Mouse (Mus musculus) layer of hippocampus, adult 2 months (tissue): ENCODE measurements around the gene Sdk1. TPM values are rescaled to one million over a fixed set of nuclear protein-coding genes. Genes with fewer than 3 reads are reported as not detected.

Experiments
- DNase-seq, 2 experiments: peaks; one replicate each; pipeline ENCODE4 v3.0.0; 2022; ENCODE audit warnings: low spot score in 2 of 2
- H3K27ac ChIP-seq: fragments of 200-600 bp; 2 replicates; pipeline ENCODE4 v1.8.1; 2022
- H3K4me3 ChIP-seq: fragments of 200-600 bp; 2 replicates; pipeline ENCODE4 v1.8.1; 2022; ENCODE audit warnings: mild to moderate bottlenecking
- CTCF ChIP-seq: fragments of 200-600 bp; conservative IDR thresholded peaks from 2 replicates; pipeline ENCODE4 v1.8.1; 2022; ENCODE audit warnings: antibody characterized with exemption, mild to moderate bottlenecking, moderate library complexity
- total RNA-seq, 2 experiments: library from RNA; stranded (reverse); gene quantifications; 2 replicates each; pipeline ENCODE4 v1.2.3; 2021

The Sdk1 gene
- total RNA-seq, 2 experiments from 2014 or later = 6.3 to 8.9 TPM

DNA sequence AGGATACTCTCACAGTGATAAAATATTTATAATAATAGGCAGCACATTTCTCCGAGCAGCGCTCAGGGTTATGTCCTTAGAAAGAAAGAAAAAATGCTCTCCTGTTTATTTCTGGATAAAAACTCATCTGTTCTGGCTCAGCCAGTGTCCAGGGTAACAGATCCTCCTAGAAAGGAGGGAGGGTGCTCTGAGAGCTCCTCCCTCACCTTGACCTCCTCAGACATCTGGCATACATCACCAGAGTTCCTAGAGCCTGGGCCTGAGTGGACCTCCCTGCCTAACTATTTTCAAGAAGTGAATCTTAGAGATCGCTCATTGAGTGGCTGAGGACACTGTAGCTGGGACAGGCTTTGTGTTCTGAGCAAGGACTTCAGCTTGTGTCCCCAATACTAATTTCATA, 760.7 kb downstream of the Sdk1 start:
- DNase-seq = no peak
- no peak overlapping the region for H3K27ac ChIP-seq
- TF ChIP-seq CTCF = no peak
- H3K4me3 ChIP-seq = no peak overlapping the region

DNA sequence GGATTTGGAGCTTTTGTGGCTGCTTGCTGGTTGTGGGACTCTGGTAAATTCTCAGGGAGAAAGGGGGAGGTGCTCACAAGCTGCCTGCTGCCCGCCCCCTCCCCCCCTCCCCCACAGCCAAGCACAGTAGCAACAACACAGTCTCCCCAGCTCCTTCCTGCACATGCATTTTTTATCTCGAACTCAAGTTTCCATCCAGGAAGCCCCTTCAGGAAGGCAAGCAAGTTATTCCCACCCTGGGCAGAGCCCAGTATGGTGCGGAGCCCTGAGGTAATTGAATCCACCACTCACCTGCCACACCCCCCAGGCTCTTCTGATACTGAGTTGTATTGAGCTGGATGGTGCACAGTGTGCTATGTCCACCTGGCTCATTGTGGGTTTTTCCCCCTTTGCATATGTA, 768.9 kb downstream of the Sdk1 start:
- no peak for TF ChIP-seq CTCF
- Histone ChIP-seq H3K4me3 (no peak overlapping the region), H3K27ac (no peak overlapping the region; the same call in 1 of the 2 replicates)
- DNase-seq = no peak

DNA sequence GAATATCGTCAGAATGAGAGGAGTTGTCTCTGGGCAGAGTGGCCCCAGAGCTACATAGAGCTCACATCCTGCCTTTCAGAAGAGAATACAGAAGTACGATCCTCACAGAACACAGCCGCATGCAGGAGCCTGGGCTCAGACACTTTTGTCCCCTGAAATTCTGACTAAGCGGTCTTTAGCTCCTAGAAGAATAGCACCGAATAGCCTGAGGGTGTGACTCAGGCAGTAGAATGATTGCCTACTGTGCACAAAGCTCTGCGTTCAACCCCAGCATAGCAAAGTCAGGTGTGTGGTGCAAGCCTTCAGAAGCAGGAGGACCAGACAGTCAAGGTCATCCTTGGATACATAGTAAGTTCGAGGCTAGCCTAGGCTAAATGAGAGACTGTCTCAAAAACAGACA, 775.7 kb downstream of the Sdk1 start:
- DNase-seq = no peak
- no peak for TF ChIP-seq CTCF

DNA sequence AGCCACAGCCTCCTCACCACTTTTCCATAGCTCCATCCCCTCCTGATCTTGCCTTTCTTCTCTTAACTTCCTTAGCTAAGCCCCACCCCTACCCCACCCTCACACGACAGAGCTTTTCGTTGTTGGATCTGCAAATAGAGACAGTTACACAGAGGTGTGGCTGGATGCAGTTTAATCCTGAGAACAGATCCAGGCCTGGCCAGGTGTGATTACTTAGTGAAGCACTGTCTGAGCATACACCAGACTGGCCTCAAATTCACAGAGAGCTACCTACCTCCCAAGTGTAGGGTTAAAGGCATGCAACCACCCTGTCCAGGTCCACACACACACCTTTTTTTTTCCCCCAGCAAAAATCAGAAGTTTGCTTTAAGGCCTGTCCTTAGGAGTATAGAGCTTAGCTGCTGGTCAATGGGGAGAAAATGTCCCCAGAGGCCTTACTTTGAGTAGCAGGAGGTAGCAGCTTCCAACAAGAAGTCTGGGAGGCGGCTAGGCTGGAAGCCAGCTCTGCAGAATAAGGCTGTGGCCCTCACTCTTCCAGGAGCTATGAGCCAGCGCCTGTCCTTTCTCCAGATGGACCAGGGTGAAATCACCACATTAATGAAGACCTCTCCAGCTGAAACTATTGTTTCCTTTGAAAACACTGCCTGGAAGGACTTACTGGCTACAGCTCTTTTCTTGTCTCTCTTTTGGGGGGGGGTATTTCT, 781.7 kb downstream of the Sdk1 start:
- Histone ChIP-seq H3K4me3 (no peak overlapping the region), H3K27ac (no peak overlapping the region)
- no peak for DNase-seq
- TF ChIP-seq CTCF = no peak

More for the DNA sequence above, 775.7 kb downstream of the Sdk1 start:
- no peak overlapping the region for H3K27ac ChIP-seq
- no peak overlapping the region for H3K4me3 ChIP-seq

DNA sequence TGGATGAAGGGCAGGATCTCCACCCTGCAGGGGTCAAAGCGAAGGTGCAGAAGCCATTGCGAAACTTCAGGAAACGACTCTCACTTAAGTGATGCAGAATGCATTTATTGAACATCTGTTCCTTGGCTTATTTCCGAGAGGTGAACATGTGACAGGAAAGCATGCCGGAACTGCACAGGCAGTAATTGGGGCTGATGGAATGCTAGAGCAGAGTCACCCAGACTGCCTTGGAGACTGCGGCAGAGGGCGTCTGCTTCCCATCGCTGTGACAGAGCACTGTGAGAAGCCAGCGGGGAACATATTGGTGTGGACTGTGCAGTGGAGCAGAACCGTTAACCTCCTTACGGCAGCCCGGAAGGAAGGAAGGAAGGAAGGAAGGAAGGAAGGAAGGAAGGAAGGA, 783.2 kb downstream of the Sdk1 start:
- TF ChIP-seq CTCF = 0 out of 2 replicates have a peak, but pooled peaks have one; percentile 14

DNA sequence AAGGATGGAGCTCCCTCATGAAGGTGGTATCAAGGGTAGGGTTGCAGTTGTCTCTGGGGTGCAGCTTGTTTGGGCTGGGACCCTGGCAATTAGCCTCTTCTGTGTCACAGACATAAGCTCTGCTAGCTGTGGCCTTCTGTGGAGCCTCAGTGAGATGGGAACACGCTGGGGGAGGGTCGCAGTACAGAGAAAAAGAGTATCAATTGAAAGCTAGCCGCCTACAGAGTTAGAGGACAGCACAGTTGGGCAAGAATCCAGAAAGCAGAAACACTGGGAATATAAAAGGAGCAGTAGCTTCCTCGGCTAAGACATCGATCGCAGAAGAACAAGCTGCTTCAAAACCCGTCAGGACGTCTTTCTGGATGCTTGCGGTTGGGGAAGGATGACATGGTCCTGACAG, 795.2 kb downstream of the Sdk1 start:
- no peak for TF ChIP-seq CTCF
- H3K4me3 ChIP-seq = no peak overlapping the region
- H3K27ac ChIP-seq = no peak overlapping the region
- peak in 1 of 2 experiments; percentile 13 for DNase-seq

More for the DNA sequence above, 783.2 kb downstream of the Sdk1 start:
- no peak for DNase-seq
- no peak overlapping the region for H3K27ac ChIP-seq
- no peak overlapping the region for H3K4me3 ChIP-seq

DNA sequence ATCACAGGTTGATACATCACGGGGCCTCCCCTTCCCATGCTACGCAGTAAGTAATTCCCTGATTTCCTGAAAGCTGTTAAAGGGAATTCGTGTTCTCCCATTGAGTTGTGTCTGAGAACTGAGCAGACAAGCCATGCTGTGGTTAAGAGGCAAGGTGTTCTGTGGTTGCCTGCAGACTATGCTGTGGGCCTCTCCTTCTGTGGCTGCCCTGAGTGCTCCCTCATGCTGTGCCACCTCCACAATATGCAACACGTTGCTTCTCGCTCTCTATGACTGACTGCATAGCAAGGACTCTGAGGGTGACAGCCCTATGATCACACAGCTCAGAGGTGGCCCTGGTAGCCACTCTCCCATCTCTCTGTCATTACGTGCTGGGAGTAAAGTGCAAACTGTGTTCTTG, 797.9 kb downstream of the Sdk1 start:
- no peak for TF ChIP-seq CTCF
- Histone ChIP-seq H3K4me3 (no peak overlapping the region), H3K27ac (no peak overlapping the region)
- no peak for DNase-seq

DNA sequence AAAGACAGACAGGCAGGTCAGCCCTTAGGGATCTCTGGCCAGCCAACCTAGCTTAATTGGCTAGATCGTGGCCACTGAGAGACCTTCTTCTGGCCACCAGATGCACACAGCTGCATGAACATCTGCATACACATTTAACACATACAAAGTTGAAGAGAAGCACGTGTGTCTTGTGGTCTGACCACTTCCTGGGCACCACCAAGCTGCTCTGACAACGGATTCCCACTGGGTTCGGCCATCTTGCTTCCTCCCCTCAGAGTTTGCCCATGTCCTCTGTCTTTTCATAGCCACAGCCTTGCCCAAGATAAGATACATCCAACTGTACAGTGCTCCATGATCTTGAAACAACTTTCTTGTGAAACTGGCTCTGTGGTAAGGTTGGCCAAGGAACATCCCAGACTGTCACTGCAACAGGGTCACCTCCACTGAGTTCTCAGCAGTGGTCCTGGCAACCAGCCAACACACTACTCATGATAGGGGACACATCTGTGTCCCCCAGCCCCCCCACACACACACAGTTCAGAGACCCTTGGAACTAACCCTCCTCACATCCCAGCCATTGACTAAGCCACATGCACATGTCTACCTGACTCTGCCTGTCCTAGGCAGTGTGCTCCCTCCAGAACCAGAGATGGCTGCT, 798.7 kb downstream of the Sdk1 start:
- DNase-seq = no peak
- no peak overlapping the region for H3K27ac ChIP-seq
- no peak overlapping the region for H3K4me3 ChIP-seq
- no peak for TF ChIP-seq CTCF

DNA sequence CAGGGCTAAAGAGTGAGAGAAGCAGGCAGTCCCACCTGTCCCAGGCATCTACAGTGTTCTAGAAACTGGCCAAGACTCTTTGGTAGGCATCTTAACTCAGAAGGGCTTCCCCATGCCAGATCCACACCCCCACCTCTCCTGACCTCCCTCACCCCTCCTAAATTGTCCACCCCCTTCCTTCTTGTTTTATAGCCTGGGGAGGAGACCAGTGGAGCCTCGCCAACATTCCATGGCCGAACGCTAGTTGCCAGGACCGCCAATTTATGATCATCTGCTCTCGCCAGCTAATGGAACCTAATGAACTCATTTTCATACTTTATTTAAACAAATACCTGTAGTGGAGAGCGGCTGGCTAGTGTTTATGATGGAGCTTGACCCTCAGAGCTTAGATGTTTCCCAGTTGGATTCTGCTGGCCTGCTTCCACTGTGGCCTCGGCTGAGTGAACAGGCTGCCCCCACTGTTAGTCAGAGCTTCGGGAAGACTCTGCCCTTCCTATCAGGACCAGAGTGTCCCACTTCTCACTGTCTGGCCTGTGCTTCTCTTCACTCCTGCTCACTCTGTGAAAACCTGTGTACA, 800.0 kb downstream of the Sdk1 start:
- H3K27ac ChIP-seq = no peak overlapping the region
- no peak overlapping the region for H3K4me3 ChIP-seq
- no peak for TF ChIP-seq CTCF
- no peak for DNase-seq

DNA sequence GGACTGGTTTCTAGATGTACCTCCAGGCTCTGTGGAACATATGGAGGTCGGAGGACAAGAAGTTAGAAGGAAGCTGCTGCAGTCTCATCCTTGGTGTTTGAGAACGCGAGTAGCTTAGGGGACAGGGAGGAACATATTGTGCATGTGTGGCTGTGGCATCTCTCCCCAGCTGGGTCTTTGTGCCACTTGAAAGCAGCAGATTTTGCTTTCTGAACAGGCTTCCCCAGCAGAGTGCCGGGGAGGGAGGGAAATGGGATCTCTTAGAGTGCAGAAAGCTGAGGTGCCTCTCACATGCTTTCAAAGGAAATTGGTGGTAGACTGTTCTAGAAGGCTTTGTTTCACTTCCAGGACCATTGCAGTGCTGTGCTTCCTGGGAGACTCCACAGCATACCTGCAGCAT, 820.5 kb downstream of the Sdk1 start:
- TF ChIP-seq CTCF = no peak
- Histone ChIP-seq H3K27ac (no peak overlapping the region; the same call in 1 of the 2 replicates), H3K4me3 (no peak overlapping the region)
- peak; percentile 15 to 30 for DNase-seq

DNA sequence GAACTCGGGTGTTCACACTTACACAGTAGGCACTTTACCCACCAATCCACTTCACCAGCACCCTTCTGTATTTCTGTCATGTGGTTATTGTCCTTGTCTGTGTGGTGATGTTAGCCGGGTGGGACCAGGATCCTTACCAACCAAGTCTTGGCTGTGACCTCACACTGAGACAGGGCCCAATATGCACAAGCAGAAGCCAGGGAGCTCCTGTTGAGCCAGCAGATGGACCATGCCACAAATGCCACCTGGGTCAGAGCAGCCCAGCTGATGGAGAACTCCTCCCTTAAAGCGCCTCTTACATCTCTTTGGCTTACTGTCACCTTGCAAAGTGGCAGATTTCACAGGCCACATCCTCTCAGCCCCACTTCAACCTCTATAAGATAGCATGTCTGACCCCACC, 830.0 kb downstream of the Sdk1 start:
- Histone ChIP-seq H3K27ac (no peak overlapping the region), H3K4me3 (no peak overlapping the region)
- no peak for DNase-seq
- no peak for TF ChIP-seq CTCF

DNA sequence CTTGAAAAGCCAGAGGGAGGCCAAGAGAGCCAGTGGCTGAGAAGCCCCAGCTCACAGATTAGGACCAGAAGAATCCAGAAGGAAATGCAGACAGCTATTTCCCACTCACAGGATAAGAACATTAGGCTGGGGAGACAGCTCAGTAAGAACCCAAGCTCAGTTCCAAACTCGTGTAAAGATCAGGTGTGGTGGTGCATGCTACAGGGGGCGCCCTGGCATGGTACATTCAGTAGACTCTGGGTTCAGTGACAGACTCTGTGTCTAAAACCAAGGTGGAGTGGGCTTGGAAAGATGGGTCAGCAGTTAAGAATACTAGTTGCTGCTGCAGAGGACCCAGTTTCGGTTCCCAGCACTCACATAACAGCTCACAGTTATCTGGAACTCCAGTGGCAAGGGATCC, 832.6 kb downstream of the Sdk1 start:
- TF ChIP-seq CTCF = no peak
- no peak for DNase-seq
- Histone ChIP-seq H3K27ac (peak overlapping the region; percentile 75; the same call in 1 of the 2 replicates), H3K4me3 (no peak overlapping the region)
